Mouse (Mus musculus): ENCODE data around the gene Cd37.

DNA sequence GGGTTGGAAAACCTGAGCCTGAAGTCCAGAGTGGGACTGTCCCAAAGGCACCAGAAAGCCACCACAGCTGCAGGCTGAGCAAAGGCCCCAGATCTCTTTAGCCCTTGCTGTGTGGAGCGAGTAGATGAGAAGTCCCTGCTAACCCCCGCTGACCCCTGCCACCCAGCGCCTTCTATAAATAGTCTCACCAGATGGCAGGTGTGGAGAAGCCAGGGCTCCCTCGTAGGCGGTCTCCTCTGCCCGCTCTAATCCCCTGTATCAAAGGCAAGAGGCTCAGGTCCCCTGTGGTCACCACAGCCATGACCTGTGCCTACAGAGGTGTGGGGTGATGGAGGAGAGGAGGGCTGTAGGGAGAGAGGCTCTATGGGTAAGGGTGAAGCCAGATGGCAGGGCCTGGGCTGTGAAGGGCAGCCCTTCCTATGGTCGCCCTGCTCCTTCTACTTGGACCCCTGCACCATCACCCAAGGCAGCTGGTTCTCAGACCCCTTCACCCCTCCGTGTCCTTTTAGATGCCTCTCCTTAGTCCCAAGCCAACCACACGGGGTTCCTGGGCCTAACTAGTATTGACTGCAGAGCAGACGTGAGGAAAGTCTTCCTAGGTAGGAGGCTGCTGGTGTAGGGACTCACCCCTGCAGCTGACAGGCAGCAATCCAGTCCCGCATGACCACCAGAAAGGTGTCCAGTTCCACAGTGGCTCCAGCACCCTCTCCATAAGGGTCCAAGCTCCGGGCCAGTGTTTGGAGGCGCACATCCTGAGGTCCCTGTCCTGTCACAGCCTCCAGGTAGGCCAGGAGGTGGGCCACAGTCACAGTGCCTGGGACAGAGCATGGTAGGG lies 43.4 kb downstream of the Cd37 start:
- TF ChIP-seq POLR2A (IDR thresholded peaks at IDR 0.05; ENCODE audit: low read depth, low read length) (no peak), CTCF (IDR thresholded peaks at IDR 0.05; ENCODE audit: extremely low read depth, insufficient read depth, insufficient read length, insufficient replicate concordance) (no peak)

Data from spleen, adult 2 months (tissue).